Mouse (Mus musculus): ENCODE measurements at regions not wholly inside any gene's neighbourhood (a gene's known extent, or its start where the extent isn't known, plus 50 kb on each side); places are given as distances from the start of the nearest gene placed in this dataset.

DNA sequence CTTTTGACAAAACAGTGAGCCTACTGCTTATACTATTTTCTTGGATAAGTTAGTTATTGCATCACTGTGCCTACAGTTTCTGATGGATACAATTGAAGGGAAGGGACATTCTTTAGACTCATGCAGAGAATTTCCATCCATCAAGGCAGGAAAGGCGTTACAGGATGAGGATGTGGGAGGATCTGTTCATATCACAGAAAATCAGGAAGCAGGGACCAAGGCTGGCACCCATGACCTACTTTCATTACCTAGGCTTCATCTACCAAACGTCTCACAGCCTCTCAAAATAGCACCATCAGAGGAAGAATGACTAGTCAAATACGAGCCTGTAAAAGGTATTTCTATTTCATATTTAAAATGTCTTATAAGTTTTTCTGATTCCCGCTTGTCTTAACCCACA is 56.4 kb downstream of the Fam181b start:
- DNase-seq, result no peak

GRCm38 (mm10) chr7:93147379-93147778 is 67.7 kb downstream of the Fam181b start:
- peak; percentile 15 for DNase-seq

DNA sequence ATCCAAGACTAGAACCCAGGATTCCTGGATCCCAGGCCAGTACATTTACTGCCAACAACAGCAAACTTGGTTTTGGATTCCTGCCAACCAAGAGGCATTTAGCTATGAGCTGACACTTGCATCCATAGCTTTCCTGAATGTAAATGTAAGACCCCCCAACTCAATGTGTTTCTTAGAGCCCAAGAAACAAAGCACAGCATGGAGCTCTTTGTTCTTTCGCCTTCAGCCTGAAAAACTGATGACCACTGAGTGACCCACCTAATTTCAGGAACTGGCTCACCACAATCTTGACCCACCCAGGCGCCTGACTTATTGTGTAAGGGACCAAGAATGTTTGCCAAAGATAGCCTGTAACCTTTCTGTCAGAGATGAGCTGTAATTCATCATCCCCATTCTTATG is 71.7 kb downstream of the Fam181b start:
- no peak for DNase-seq

GRCm38 (mm10) chr7:93197106-93197505 is 117.4 kb downstream of the Fam181b start:
- DNase-seq, result no peak
